9 mouse cellular contexts compared by ENCODE assay signal in genomic region chr3:97309748-97310536, GRCm38 (mm10). TPM values are rescaled to one million over a fixed set of nuclear protein-coding genes. Genes with fewer than 3 reads are reported as not detected.
DNase-seq lines count a peak whose midpoint lies in the region; ATAC-seq lines count a peak whose summit lies in the region.
"Had no signal": no experiment of that assay in that cellular context is flagged by ENCODE, and none has a peak within 500 bp of the region (broad histone marks: within the 10 kb centered on the region; RNA-seq: fewer than 3 reads in every experiment).

No protein-coding gene starts in this region.

- no peak overlapping the region for H3K9ac ChIP-seq in heart, embryonic 16.5 days (ENCODE audit: low read length)
- peak overlapping the region; percentile 46; the same call in 1 of the 2 replicates for H3K9ac ChIP-seq in embryonic facial prominence, embryonic 13.5 days
- H3K9ac ChIP-seq in intestine, embryonic 14.5 days (ENCODE audit: low read length): no peak overlapping the region
- peak overlapping the region; percentile 46; the same call in 1 of the 2 replicates for H3K9ac ChIP-seq in midbrain, embryonic 13.5 days (replicated peaks)

- H3K4me3 ChIP-seq in heart, embryonic 16.5 days (ENCODE audit: low read length): peak overlapping the region; percentile 30
- peak overlapping the region; percentile 16; the same call in 1 of the 2 replicates for H3K4me3 ChIP-seq in embryonic facial prominence, embryonic 13.5 days
- no peak overlapping the region for H3K4me3 ChIP-seq in intestine, embryonic 14.5 days (ENCODE audit: low read depth, low read length)
- H3K4me3 ChIP-seq in midbrain, embryonic 13.5 days (replicated peaks): peak overlapping the region; percentile 5

- H3K27ac ChIP-seq in heart, embryonic 16.5 days (ENCODE audit: low read length): no peak overlapping the region
- H3K27ac ChIP-seq in embryonic facial prominence, embryonic 13.5 days: no peak overlapping the region
- H3K27ac ChIP-seq in intestine, embryonic 14.5 days (ENCODE audit: low read depth): no peak overlapping the region
- no peak overlapping the region for H3K27ac ChIP-seq in midbrain, embryonic 13.5 days

- H3K9me3 ChIP-seq in heart, embryonic 16.5 days (replicated peaks; ENCODE audit: control insufficient read depth, low read length): peaks cover 3% of the 10 kb centered on the region; the same call in 1 of the 2 replicates
- H3K9me3 ChIP-seq in embryonic facial prominence, embryonic 13.5 days: peaks cover 5% of the 10 kb centered on the region
- H3K9me3 ChIP-seq in intestine, embryonic 14.5 days (ENCODE audit: control insufficient read depth, low read length): peaks cover 4% of the 10 kb centered on the region; the same call in 1 of the 2 replicates
- no peaks in the 10 kb centered on the region for H3K9me3 ChIP-seq in midbrain, embryonic 13.5 days

- H3K36me3 ChIP-seq in heart, embryonic 16.5 days (ENCODE audit: control insufficient read depth, insufficient read depth): no peaks in the 10 kb centered on the region
- H3K36me3 ChIP-seq in embryonic facial prominence, embryonic 13.5 days: no peaks in the 10 kb centered on the region
- H3K36me3 ChIP-seq in intestine, embryonic 14.5 days (ENCODE audit: control insufficient read depth, insufficient read depth, low read length): no peaks in the 10 kb centered on the region
- H3K36me3 ChIP-seq in midbrain, embryonic 13.5 days: no peaks in the 10 kb centered on the region

- 7% methylated on average over 16 of the region's 16 CpGs for WGBS in heart, embryonic 16.5 days
- WGBS in embryonic facial prominence, embryonic 13.5 days: 4% methylated on average over 15 of the region's 16 CpGs
- WGBS in intestine, embryonic 14.5 days: 10% methylated on average over 15 of the region's 16 CpGs
- 9% methylated on average over 16 of the region's 16 CpGs for WGBS in midbrain, embryonic 13.5 days

- intact Hi-C loops in heart, postnatal 25 days (cut with DNase I): loop anchor here (2.0 to 5.0 kb wide), 2 partner anchors 43 to 107 kb away; no protein-coding TSS in a partner anchor
- intact Hi-C loops in left cerebral cortex, postnatal 36 days (cut with DNase I): loop anchor here (5.0 kb wide), 1 partner anchor 83 kb away; no protein-coding TSS in a partner anchor

- ATAC-seq in heart, embryonic 16.5 days (replicated peaks; ENCODE audit: extremely low read depth, insufficient read depth, low FRiP score): no peak
- ATAC-seq in embryonic facial prominence, embryonic 13.5 days (ENCODE audit: insufficient number of reproducible peaks, insufficient read depth, low FRiP score, low TSS enrichment, low read depth): no peak
- ATAC-seq in intestine, embryonic 14.5 days (replicated peaks; ENCODE audit: low FRiP score, low TSS enrichment, low read depth): no peak
- no peak for ATAC-seq in midbrain, embryonic 13.5 days
- ATAC-seq in erythroblast, adult 5-6 weeks (replicated peaks; ENCODE audit: low FRiP score, poor library complexity, severe bottlenecking): no peak

- peak overlapping the region; percentile 56 for H3K4me2 ChIP-seq in heart, embryonic 16.5 days (ENCODE audit: low read depth, low read length)
- peak overlapping the region; percentile 51 for H3K4me2 ChIP-seq in embryonic facial prominence, embryonic 13.5 days
- H3K4me2 ChIP-seq in intestine, embryonic 14.5 days (ENCODE audit: low read length): peak overlapping the region; percentile 36
- H3K4me2 ChIP-seq in midbrain, embryonic 13.5 days (replicated peaks): peak overlapping the region; percentile 39

- H3K4me1 ChIP-seq in heart, embryonic 16.5 days (ENCODE audit: control insufficient read depth, insufficient read depth, low read length): peaks cover 10% of the 10 kb centered on the region; the same call in 1 of the 2 replicates
- H3K4me1 ChIP-seq in embryonic facial prominence, embryonic 13.5 days: peaks cover 42% of the 10 kb centered on the region
- H3K4me1 ChIP-seq in intestine, embryonic 14.5 days (replicated peaks; ENCODE audit: control insufficient read depth, insufficient read depth, low read length): 0 out of 2 replicates have a peak, but pooled peaks cover 7% of the 10 kb centered on the region
- H3K4me1 ChIP-seq in midbrain, embryonic 13.5 days (replicated peaks): peaks cover 54% of the 10 kb centered on the region

- no peak for DNase-seq in heart, postnatal 25 days (ENCODE audit: low spot score)
- DNase-seq in intestine, embryonic 14.5 days (ENCODE audit: low spot score): no peak
- DNase-seq in spleen, adult 18-20 months: no peak
- no peak for DNase-seq in left cerebral cortex, postnatal 36 days (ENCODE audit: low spot score in 2 of 2)
- DNase-seq: thymus, postnatal 25 days had no signal

- H3K27me3 ChIP-seq in heart, embryonic 16.5 days (ENCODE audit: control insufficient read depth, insufficient read depth, low read length): no peaks in the 10 kb centered on the region
- 0 out of 2 replicates have a peak, but pooled peaks cover 2% of the 10 kb centered on the region for H3K27me3 ChIP-seq in embryonic facial prominence, embryonic 13.5 days
- no peaks in the 10 kb centered on the region for H3K27me3 ChIP-seq in intestine, embryonic 14.5 days (replicated peaks; ENCODE audit: control insufficient read depth, insufficient read depth, low read length)
- H3K27me3 ChIP-seq in midbrain, embryonic 13.5 days: 0 out of 2 replicates have a peak, but pooled peaks cover 3% of the 10 kb centered on the region

RNA-seq across cellular contexts. Expression of gene Bcl9, which starts 12.2 kb away (rescaled TPM):
- 29.9 and 31.4 TPM in 2 replicates for polyA plus RNA-seq in heart, embryonic 16.5 days (2015; fragmentation: Nextera tagmentation; extraction: Ambion mirVana)
- total RNA-seq in heart, postnatal 25 days (2021): 10 to 100 TPM; 18.8 to 22.5 TPM
- polyA plus RNA-seq in embryonic facial prominence, embryonic 13.5 days (2015; fragmentation: Nextera tagmentation; extraction: Ambion mirVana): 89.4 and 93.5 TPM in 2 replicates
- 49.1 and 50.3 TPM in 2 replicates for polyA plus RNA-seq in intestine, embryonic 14.5 days (2014; fragmentation: Nextera tagmentation; extraction: Ambion mirVana)
- polyA plus RNA-seq in midbrain, embryonic 13.5 days (2015; fragmentation: Nextera tagmentation; extraction: Ambion mirVana): 98.7 and 111 TPM in 2 replicates
- 2.3 and 3.7 TPM in 2 replicates for total RNA-seq in erythroblast, adult 5-6 weeks (2015; ENCODE audit: low replicate concordance)
- 0.77 and 0.84 TPM in 2 replicates for total RNA-seq in erythroblast, adult 5-6 weeks (2017; ENCODE audit: low replicate concordance)
- total RNA-seq in left cerebral cortex, postnatal 36 days (2021): 10 to 100 TPM; 42.2 to 53.0 TPM

Comparison
In these comparisons a context has a peak if more than half of its experiments do, and no peak if none do; other contexts are left out.
1. H3K9ac ChIP-seq: peak in embryonic facial prominence, embryonic 13.5 days (single experiment) and midbrain, embryonic 13.5 days (single experiment); none in heart, embryonic 16.5 days (single experiment) and intestine, embryonic 14.5 days (single experiment).
2. Peak in every context shown above with its lines, with median percentiles within 50 percentile points of each other: H3K4me2 ChIP-seq.